Mouse (Mus musculus) olfactory bulb, adult 2 months (tissue): ENCODE results near the gene Cul5.

Experiments
- CTCF ChIP-seq: fragments of 200-500 bp; IDR thresholded peaks from 2 replicates; pipeline ENCODE4 v1.5.1; 2012; ENCODE audit warnings: low read depth, mild to moderate bottlenecking, low read length, moderate library complexity; ENCODE audit not compliant: insufficient read depth
- POLR2A ChIP-seq: fragments of 200-500 bp; IDR thresholded peaks from 2 replicates; pipeline ENCODE4 v1.6.1; 2012; ENCODE audit warnings: mild to moderate bottlenecking, low read depth, low read length, moderate library complexity; ENCODE audit not compliant: insufficient read depth

- TF ChIP-seq CTCF (no peak), POLR2A (no peak)
Measured at GRCm38 (mm10) chr9:53598631-53599030, 71.2 kb downstream of the Cul5 start.
